Mouse (Mus musculus) heart, adult 2 months (tissue): ENCODE results near the gene Gsn. TPM values are rescaled to one million over a fixed set of nuclear protein-coding genes. Genes with fewer than 3 reads are reported as not detected.

Experiments
- DNase-seq, 2 experiments: peaks; one replicate each; pipeline ENCODE4 v3.0.0; 2021
- H3K27ac ChIP-seq: fragments of 200-600 bp; 2 replicates; pipeline ENCODE4 v1.8.1; 2022
- H3K27me3 ChIP-seq: fragments of 200-500 bp; 2 replicates; pipeline ENCODE4 v1.6.1; 2012; ENCODE audit warnings: mild to moderate bottlenecking, low read length, inconsistent platforms, mixed read lengths; ENCODE audit not compliant: control insufficient read depth, insufficient read depth
- H3K36me3 ChIP-seq: fragments of 200-500 bp; 2 replicates; pipeline ENCODE4 v1.6.1; 2012; ENCODE audit warnings: low read length, inconsistent platforms; ENCODE audit not compliant: control insufficient read depth, insufficient read depth
- H3K4me1 ChIP-seq: fragments of 200-500 bp; 2 replicates; pipeline ENCODE4 v1.6.1; 2011; ENCODE audit warnings: low read length; ENCODE audit not compliant: control insufficient read depth, insufficient read depth
- H3K4me3 ChIP-seq: fragments of 200-600 bp; 2 replicates; pipeline ENCODE4 v1.8.1; 2022
- H3K79me2 ChIP-seq: fragments of 200-500 bp; replicated peaks from 2 replicates; pipeline ENCODE4 v1.6.1; 2012; ENCODE audit warnings: mild to moderate bottlenecking, inconsistent platforms, low read length, moderate library complexity, mixed read lengths; ENCODE audit not compliant: control insufficient read depth, insufficient read depth
- H3K9ac ChIP-seq: fragments of 200-500 bp; 2 replicates; pipeline ENCODE4 v1.6.1; 2012; ENCODE audit warnings: low read depth, mild to moderate bottlenecking, control low read depth, inconsistent platforms, low read length, mixed read lengths
- CTCF ChIP-seq: fragments of 200-600 bp; IDR thresholded peaks from 2 replicates; pipeline ENCODE4 v1.8.1; 2022; ENCODE audit warnings: antibody characterized with exemption, mild to moderate bottlenecking, moderate library complexity
- EP300 ChIP-seq: fragments of 200-500 bp; IDR thresholded peaks from 2 replicates; pipeline ENCODE4 v1.6.1; 2011; ENCODE audit warnings: low read depth, low read length, control low read depth; ENCODE audit not compliant: insufficient read depth
- POLR2A ChIP-seq: fragments of 200-500 bp; IDR thresholded peaks from 2 replicates; pipeline ENCODE4 v1.6.1; 2011; ENCODE audit warnings: mild to moderate bottlenecking, low read depth, low read length, control low read depth; ENCODE audit not compliant: insufficient read depth
- WGBS: fragments of 180-500 bp; shearing (Covaris S2); methylation state at CpG from one replicate; pipeline ENCODE4 v1.1.7; 2018; 5-methylcytosine and 5-hydroxymethylcytosine counted together
- intact Hi-C: fragments of 180-260 bp; cut with DNase I; formaldehyde crosslinking; loops from one replicate; pipeline ENCODE4 v1.15.1; 2025
- polyA plus RNA-seq: library from polyadenylated mRNA; depleted of rRNA; stranded (reverse); fragments of >200 nt; gene quantifications from 2 replicates; pipeline ENCODE4 v1.2.3, GENCODE M21; 2012
- total RNA-seq, 2 experiments: library from RNA; stranded (reverse); gene quantifications; 2 replicates each; pipeline ENCODE4 v1.2.3; 2021

Gene Gsn
- total and polyA plus RNA-seq, 3 experiments: 878 to 1,373 (median 1,097) TPM

- Histone ChIP-seq H3K36me3 (peaks cover 4% of the 10 kb centered on the region; the same call in 1 of the 2 replicates), H3K4me3 (no peak overlapping the region), H3K27me3 (no peaks in the 10 kb centered on the region), H3K27ac (peak overlapping the region; percentile 86), H3K9ac (no peak overlapping the region), H3K79me2 (no peaks in the 10 kb centered on the region), H3K4me1 (peaks cover 20% of the 10 kb centered on the region)
- 41% methylated on average over 3 of the region's 3 CpGs for WGBS
- TF ChIP-seq CTCF (no peak), EP300 (peak; percentile 87; the same call in 1 of the 2 replicates), POLR2A (no peak; the same call in 1 of the 2 replicates)
- DNase-seq: peak; percentile 88 to 92
- intact Hi-C loops: no loop called here
Measured at GRCm38 (mm10) chr2:35277686-35278085, 21.5 kb downstream of the Gsn start.

DNA sequence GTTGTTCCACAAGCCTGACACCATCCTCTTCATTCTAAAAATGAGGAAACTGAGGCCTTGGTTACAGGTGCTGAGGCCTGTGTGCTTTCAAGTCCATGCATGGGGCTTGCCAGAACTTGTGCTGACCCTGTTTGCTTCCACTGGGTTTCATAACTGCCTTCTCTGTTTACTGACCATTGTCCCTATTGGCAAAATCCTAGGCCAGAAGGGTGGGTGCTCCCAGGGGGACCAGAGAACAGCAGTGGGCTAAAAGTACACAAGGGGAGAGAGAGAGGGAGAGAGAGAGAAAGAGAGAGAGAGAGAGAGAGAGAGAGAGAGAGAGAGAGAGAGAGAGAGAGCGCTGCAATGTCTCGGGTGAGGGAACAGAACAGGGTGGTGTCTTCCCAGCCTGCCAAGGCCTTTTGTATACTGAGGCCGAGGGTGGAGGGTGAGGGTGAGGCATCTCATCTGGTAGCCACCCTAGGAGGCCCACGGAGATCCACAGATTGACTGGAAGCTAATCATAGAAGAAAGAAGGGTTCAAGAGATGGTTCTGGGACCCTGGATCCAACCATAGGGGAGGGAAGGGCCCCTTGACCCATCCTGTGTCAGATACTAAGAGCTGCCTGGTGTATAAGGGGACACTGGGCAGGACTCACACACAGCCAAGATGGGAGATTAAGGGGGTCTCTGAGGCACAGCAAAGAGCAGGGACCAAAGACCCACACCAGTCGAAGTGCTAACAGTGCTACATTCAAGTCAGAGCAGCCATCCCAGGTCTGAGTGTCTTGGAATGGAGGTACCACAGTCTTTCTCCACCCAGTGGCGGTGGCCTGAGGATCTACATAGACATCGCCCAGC lies 22.4 kb downstream of the Gsn start:
- peaks cover 14% of the 10 kb centered on the region for H3K4me1 ChIP-seq

GRCm38 (mm10) chr2:35280001-35280400 lies 23.8 kb downstream of the Gsn start:
- 88% methylated on average over 3 of the region's 3 CpGs for WGBS
- intact Hi-C loops: no loop called here
- Histone ChIP-seq H3K4me3 (no peak overlapping the region), H3K9ac (no peak overlapping the region), H3K36me3 (peaks cover 4% of the 10 kb centered on the region; the same call in 1 of the 2 replicates), H3K4me1 (peaks cover 10% of the 10 kb centered on the region), H3K27ac (no peak overlapping the region), H3K79me2 (no peaks in the 10 kb centered on the region), H3K27me3 (no peaks in the 10 kb centered on the region)
- DNase-seq: no peak
- TF ChIP-seq EP300 (no peak), CTCF (no peak), POLR2A (no peak)

More for the DNA sequence above, 22.4 kb downstream of the Gsn start:
- intact Hi-C loops: no loop called here
- no peak overlapping the region for H3K9ac ChIP-seq
- peaks cover 4% of the 10 kb centered on the region; the same call in 1 of the 2 replicates for H3K36me3 ChIP-seq
- H3K4me3 ChIP-seq: no peak overlapping the region
- H3K27me3 ChIP-seq: no peaks in the 10 kb centered on the region
- peak; percentile 69; the same call in 1 of the 2 replicates for TF ChIP-seq EP300
- no peak for TF ChIP-seq CTCF
- peak overlapping the region; percentile 86 for H3K27ac ChIP-seq
- peak in 1 of 2 experiments; percentile 77 for DNase-seq
- WGBS: 79% methylated on average over 7 of the region's 7 CpGs
- H3K79me2 ChIP-seq: no peaks in the 10 kb centered on the region

DNA sequence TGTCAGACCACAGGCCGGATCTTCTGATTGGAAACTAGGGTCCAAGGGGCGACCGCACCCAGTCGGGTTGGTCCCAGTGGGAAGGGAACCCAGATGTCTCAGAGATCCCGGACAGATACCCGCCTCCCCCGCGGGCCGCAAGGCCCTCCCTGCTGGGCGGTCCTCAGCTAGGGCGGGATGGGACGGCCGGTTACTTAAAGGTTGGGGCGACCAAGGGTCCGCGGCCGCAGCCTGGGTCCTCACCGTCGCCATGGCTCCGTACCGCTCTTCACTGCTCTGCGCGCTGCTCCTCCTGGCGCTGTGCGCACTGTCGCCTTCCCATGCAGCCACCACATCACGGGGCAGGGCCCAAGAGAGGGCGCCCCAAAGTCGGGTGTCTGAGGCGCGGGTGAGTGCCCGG lies 26.0 kb downstream of the Gsn start:
- intact Hi-C loops: no loop called here
- peaks cover 9% of the 10 kb centered on the region for H3K4me1 ChIP-seq
- peaks cover 2% of the 10 kb centered on the region; the same call in 1 of the 2 replicates for H3K36me3 ChIP-seq
- peak overlapping the region; percentile 43 for H3K4me3 ChIP-seq
- DNase-seq: peak; percentile 85 to 89
- peak overlapping the region; percentile 64 for H3K27ac ChIP-seq
- no peaks in the 10 kb centered on the region for H3K27me3 ChIP-seq
- H3K9ac ChIP-seq: peak overlapping the region; percentile 51
- no peaks in the 10 kb centered on the region for H3K79me2 ChIP-seq
- TF ChIP-seq CTCF (no peak), EP300 (0 out of 2 replicates have a peak, but pooled peaks have one; percentile 28), POLR2A (peak; percentile 93)
- 18% methylated on average over 32 of the region's 32 CpGs for WGBS

DNA sequence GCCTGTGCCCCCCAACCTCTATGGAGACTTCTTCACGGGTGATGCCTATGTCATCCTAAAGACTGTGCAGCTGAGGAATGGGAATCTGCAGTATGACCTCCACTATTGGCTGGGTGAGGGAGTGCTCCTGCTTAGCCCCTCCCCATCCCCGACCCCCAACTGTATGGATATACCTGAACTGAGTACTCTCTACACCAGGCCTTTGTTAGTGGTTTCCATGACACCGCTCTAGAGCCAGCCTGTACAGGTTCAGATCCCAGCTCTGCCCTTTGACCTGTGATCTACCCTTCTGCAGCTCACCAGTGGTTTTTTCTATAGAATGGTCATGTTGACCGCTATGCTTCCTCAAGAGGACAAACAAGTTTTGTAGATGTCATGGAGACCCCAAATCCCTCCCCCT lies 27.8 kb downstream of the Gsn start:
- H3K79me2 ChIP-seq: no peaks in the 10 kb centered on the region
- TF ChIP-seq POLR2A: no peak
- no peak for TF ChIP-seq CTCF
- no peak for TF ChIP-seq EP300
- intact Hi-C loops: no loop called here
- H3K27me3 ChIP-seq: no peaks in the 10 kb centered on the region
- H3K36me3 ChIP-seq: no peaks in the 10 kb centered on the region
- no peaks in the 10 kb centered on the region for H3K4me1 ChIP-seq
- no peak for DNase-seq
- WGBS: 87% methylated on average over 4 of the region's 4 CpGs
- H3K4me3 ChIP-seq: peak overlapping the region; percentile 43; the same call in 1 of the 2 replicates
- H3K27ac ChIP-seq: no peak overlapping the region
- H3K9ac ChIP-seq: no peak overlapping the region

GRCm38 (mm10) chr2:35285209-35285608 lies 29.0 kb downstream of the Gsn start:
- TF ChIP-seq EP300: no peak
- no peak for TF ChIP-seq CTCF
- TF ChIP-seq POLR2A: no peak
- Histone ChIP-seq H3K4me3 (no peak overlapping the region), H3K9ac (no peak overlapping the region), H3K36me3 (no peaks in the 10 kb centered on the region), H3K79me2 (no peaks in the 10 kb centered on the region), H3K4me1 (no peaks in the 10 kb centered on the region), H3K27ac (no peak overlapping the region), H3K27me3 (no peaks in the 10 kb centered on the region)
- 84% methylated on average over 5 of the region's 5 CpGs for WGBS
- intact Hi-C loops: no loop called here
- no peak for DNase-seq
